In genomic region chr12:3781482-3781881, GRCm38 (mm10) we compare ENCODE assay signal across 8 mouse cellular contexts. TPM values are rescaled to one million over a fixed set of nuclear protein-coding genes. Genes with fewer than 3 reads are reported as not detected.
A peak's percentile ranks its signal among the peaks of the same experiment; 100 is the strongest.
DNase-seq lines count a peak whose midpoint lies in the region; ATAC-seq and TF ChIP-seq lines count a peak whose summit lies in the region.

No protein-coding gene starts in this region.

- no peaks in the 10 kb centered on the region for H3K9me3 ChIP-seq in embryonic facial prominence, embryonic 12.5 days
- H3K9me3 ChIP-seq in limb, embryonic 14.5 days (ENCODE audit: control insufficient read depth, low read length) = no peaks in the 10 kb centered on the region
- no peaks in the 10 kb centered on the region for H3K9me3 ChIP-seq in midbrain, embryonic 16.5 days (replicated peaks; ENCODE audit: control insufficient read depth, low read length, poor library complexity, severe bottlenecking)

- H3K4me3 ChIP-seq in embryonic facial prominence, embryonic 12.5 days = no peak overlapping the region
- H3K4me3 ChIP-seq in limb, embryonic 14.5 days (replicated peaks; ENCODE audit: low read length) = no peak overlapping the region
- no peak overlapping the region for H3K4me3 ChIP-seq in midbrain, embryonic 16.5 days (ENCODE audit: low read depth, low read length)

- H3K27me3 ChIP-seq in embryonic facial prominence, embryonic 12.5 days = no peaks in the 10 kb centered on the region
- no peaks in the 10 kb centered on the region for H3K27me3 ChIP-seq in limb, embryonic 14.5 days (ENCODE audit: control insufficient read depth, insufficient read depth, low read length)
- no peaks in the 10 kb centered on the region for H3K27me3 ChIP-seq in midbrain, embryonic 16.5 days (ENCODE audit: control insufficient read depth, insufficient read depth, low read depth, low read length)

- H3K36me3 ChIP-seq in embryonic facial prominence, embryonic 12.5 days = no peaks in the 10 kb centered on the region
- no peaks in the 10 kb centered on the region for H3K36me3 ChIP-seq in limb, embryonic 14.5 days (ENCODE audit: control insufficient read depth, insufficient read depth, low read length)
- no peaks in the 10 kb centered on the region for H3K36me3 ChIP-seq in midbrain, embryonic 16.5 days (ENCODE audit: control insufficient read depth, insufficient read depth, low read length)

- DNase-seq in 3134 (ENCODE audit: extremely low read depth, insufficient read length, low spot score) = peak; percentile 71
- peak; percentile 91 for DNase-seq in adrenal gland, postnatal 25 days
- DNase-seq in heart, adult 8-10 months (ENCODE audit: low spot score) = peak; percentile 90
- peak; percentile 97 for DNase-seq in kidney, adult 9 months
- DNase-seq in limb, embryonic 14.5 days (ENCODE audit: low spot score) = peak; percentile 90
- peak; percentile 77 to 92 for DNase-seq in spleen, postnatal 10 days (ENCODE audit: low spot score in 2 of 2)

- H3K4me2 ChIP-seq in embryonic facial prominence, embryonic 12.5 days (replicated peaks) = peak overlapping the region; percentile 1; the same call in 1 of the 2 replicates
- H3K4me2 ChIP-seq in limb, embryonic 14.5 days (replicated peaks; ENCODE audit: low read depth, low read length, severe bottlenecking) = 0 out of 2 replicates have a peak overlapping the region, but pooled peaks have one; percentile 20
- no peak overlapping the region for H3K4me2 ChIP-seq in midbrain, embryonic 16.5 days (ENCODE audit: low read length)

- peak; percentile 72 for ATAC-seq in embryonic facial prominence, embryonic 12.5 days (ENCODE audit: insufficient number of reproducible peaks, insufficient read depth, low FRiP score, low TSS enrichment)
- ATAC-seq in limb, embryonic 14.5 days (ENCODE audit: low FRiP score, low read depth) = peak; percentile 81
- ATAC-seq in midbrain, embryonic 16.5 days = peak; percentile 50; the same call in 1 of the 2 replicates

- WGBS in embryonic facial prominence, embryonic 12.5 days = 8% methylated on average over 8 of the region's 8 CpGs
- WGBS in limb, embryonic 14.5 days = 5% methylated on average over 8 of the region's 8 CpGs
- 13% methylated on average over 8 of the region's 8 CpGs for WGBS in midbrain, embryonic 16.5 days

- H3K9ac ChIP-seq in embryonic facial prominence, embryonic 12.5 days = no peak overlapping the region
- no peak overlapping the region for H3K9ac ChIP-seq in limb, embryonic 14.5 days (ENCODE audit: low read depth, low read length, severe bottlenecking)
- peak overlapping the region; percentile 34; the same call in 1 of the 2 replicates for H3K9ac ChIP-seq in midbrain, embryonic 16.5 days (ENCODE audit: low read depth, low read length)

- no peak for TF ChIP-seq POLR2A in limb, embryonic 14.5 days (IDR thresholded peaks at IDR 0.05; ENCODE audit: borderline replicate concordance, extremely low read depth, insufficient read depth, insufficient read length)

- H3K4me1 ChIP-seq in embryonic facial prominence, embryonic 12.5 days = peaks cover 40% of the 10 kb centered on the region
- peaks cover 31% of the 10 kb centered on the region for H3K4me1 ChIP-seq in limb, embryonic 14.5 days (ENCODE audit: control insufficient read depth, insufficient read depth, low read length)
- H3K4me1 ChIP-seq in midbrain, embryonic 16.5 days (ENCODE audit: control insufficient read depth, insufficient read depth, low read length) = peaks cover 43% of the 10 kb centered on the region

- H3K27ac ChIP-seq in embryonic facial prominence, embryonic 12.5 days = peak overlapping the region; percentile 91
- H3K27ac ChIP-seq in limb, embryonic 14.5 days (replicated peaks; ENCODE audit: low read depth, low read length) = peak overlapping the region; percentile 83
- H3K27ac ChIP-seq in midbrain, embryonic 16.5 days (ENCODE audit: low read length) = peak overlapping the region; percentile 82

RNA-seq across cellular contexts. Expression of gene Dnmt3a, which starts 24.3 kb away (rescaled TPM):
- total RNA-seq in adrenal gland, postnatal 25 days (2021) = 62.9 and 86.0 TPM in 2 replicates
- polyA plus RNA-seq in embryonic facial prominence, embryonic 12.5 days (2016; fragmentation: Nextera tagmentation; extraction: Ambion mirVana) = 220 and 229 TPM in 2 replicates
- total RNA-seq in heart, adult 8-10 months (2022) = 10 to 100 TPM; 46.0 to 59.4 (median 50.9) TPM
- 48.7 and 53.1 TPM in 2 replicates for polyA plus RNA-seq in limb, embryonic 14.5 days (2012; rRNA removed)
- 74.5 and 84.4 TPM in 2 replicates for polyA plus RNA-seq in limb, embryonic 14.5 days (2014; fragmentation: Nextera tagmentation; extraction: Ambion mirVana)
- polyA plus RNA-seq in midbrain, embryonic 16.5 days (2015; fragmentation: Nextera tagmentation; extraction: Ambion mirVana) = 112 and 125 TPM in 2 replicates
